Mouse (Mus musculus): Measurements from ENCODE around the gene Zmynd12.

Gene Zmynd12

DNA sequence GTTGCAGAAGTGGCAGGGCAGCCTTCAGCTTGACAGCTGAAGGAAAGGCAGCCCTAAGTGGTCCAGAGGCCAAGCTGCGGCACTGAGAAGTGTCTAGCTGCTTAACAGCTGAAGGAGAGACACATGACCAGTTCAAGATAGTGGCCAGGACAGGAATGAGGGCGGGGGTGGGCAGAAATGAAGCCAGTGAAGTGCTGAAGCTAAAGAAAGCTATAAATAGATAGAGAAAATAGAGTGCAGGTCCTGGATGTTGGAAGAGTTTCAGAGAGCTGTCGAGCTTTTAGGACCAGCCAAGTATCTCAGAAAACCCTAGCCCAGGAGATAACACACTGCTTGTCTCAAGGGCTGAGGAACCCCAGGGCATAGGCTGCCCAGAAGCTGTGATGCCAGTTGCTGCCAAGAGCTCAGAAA lies 90.1 kb downstream of the Zmynd12 start:
- in situ Hi-C loops (cut with MseI, MboI) = no loop called here

Measured in mouse trophoblast stem cell (cell line).